Mouse (Mus musculus) liver, postnatal 0 days (tissue): Measurements from ENCODE around the gene Gm36028.

Source experiments
- CTCF ChIP-seq: sonication (generic); IDR thresholded peaks from 2 replicates; pipeline ENCODE4 v1.5.1; 2016; ENCODE audit warnings: antibody characterized with exemption, low read depth
- EP300 ChIP-seq: IDR thresholded peaks from 2 replicates; pipeline ENCODE4 v1.6.1; 2016; ENCODE audit warnings: antibody characterized with exemption, low read depth, mild to moderate bottlenecking

DNA sequence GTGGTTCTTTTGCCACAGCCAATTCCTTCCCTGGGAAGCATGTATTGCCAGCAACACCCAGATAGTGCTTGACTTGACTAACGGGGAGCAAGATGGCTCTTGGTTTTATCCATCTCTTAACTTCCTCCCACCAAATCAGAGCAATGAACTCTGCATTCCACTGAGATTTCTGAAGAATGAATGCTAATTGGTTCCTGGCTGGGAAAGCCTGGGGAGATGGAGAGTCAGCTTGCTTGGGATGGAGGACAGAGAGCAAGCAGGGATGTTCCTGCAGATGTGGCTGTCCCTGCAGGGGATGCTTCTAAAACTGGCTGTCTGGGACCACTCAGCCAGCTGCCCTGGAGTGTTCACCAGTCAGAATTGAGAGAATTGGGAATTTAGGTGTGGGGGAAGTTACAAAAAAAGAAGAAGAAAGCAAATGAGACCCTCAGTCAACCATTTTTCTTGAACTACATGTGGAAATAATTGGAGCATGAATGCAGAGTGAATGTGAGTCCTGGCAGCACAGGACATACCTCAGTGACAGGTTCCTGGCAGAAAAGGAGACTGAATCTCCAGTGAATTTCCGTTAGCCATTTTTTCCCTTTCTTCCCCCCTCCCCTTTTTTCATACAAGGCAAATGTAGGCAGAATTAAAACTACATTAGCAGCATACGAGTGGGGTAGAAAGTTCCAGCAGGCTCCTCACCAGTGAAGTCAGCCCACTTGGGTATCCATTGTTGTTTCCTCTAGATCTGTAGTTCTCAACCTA is 55.0 kb downstream of the Gm36028 start:
- TF ChIP-seq CTCF (no peak), EP300 (no peak)
